Mouse (Mus musculus): Measurements from ENCODE around the gene Gtpbp3. TPM values are rescaled to one million over a fixed set of nuclear protein-coding genes. Genes with fewer than 3 reads are reported as not detected.

The Gtpbp3 gene
- polyA plus RNA-seq, 1 experiment from 2014 or later, result 6.2 TPM

- Histone ChIP-seq H3K4me1 (replicated peaks; ENCODE audit: control insufficient read depth, insufficient read depth, low read length) (peaks cover 26% of the 10 kb centered on the region), H3K9me3 (ENCODE audit: control insufficient read depth, low read length) (no peaks in the 10 kb centered on the region), H3K27ac (ENCODE audit: low read depth) (peak overlapping the region; percentile 57; the same call in 1 of the 2 replicates), H3K27me3 (replicated peaks; ENCODE audit: control insufficient read depth, insufficient read depth, low read length) (no peaks in the 10 kb centered on the region), H3K36me3 (ENCODE audit: control insufficient read depth, insufficient read depth, low read length) (peaks cover 20% of the 10 kb centered on the region), H3K9ac (ENCODE audit: low read length) (no peak overlapping the region), H3K4me2 (ENCODE audit: low read length) (no peak overlapping the region), H3K4me3 (ENCODE audit: low read depth, low read length) (no peak overlapping the region)
- no peak for DNase-seq (ENCODE audit: low spot score)
- no peak for ATAC-seq (replicated peaks; ENCODE audit: low FRiP score, low TSS enrichment, low read depth)
- 88% methylated on average over 1 of the region's 1 CpGs for WGBS
Observed at GRCm38 (mm10) chr8:71497077-71497645, 9.3 kb downstream of the Gtpbp3 start.

GRCm38 (mm10) chr8:71497881-71498501 is 10.1 kb downstream of the Gtpbp3 start:
- H3K27me3 ChIP-seq (replicated peaks; ENCODE audit: control insufficient read depth, insufficient read depth, low read length), result no peaks in the 10 kb centered on the region
- peak overlapping the region; percentile 43; the same call in 1 of the 2 replicates for H3K27ac ChIP-seq (ENCODE audit: low read depth)
- H3K9ac ChIP-seq (ENCODE audit: low read length), result 0 out of 2 replicates have a peak overlapping the region, but pooled peaks have one; percentile 29
- H3K4me1 ChIP-seq (replicated peaks; ENCODE audit: control insufficient read depth, insufficient read depth, low read length), result peaks cover 26% of the 10 kb centered on the region
- DNase-seq (ENCODE audit: low spot score), result no peak
- H3K9me3 ChIP-seq (ENCODE audit: control insufficient read depth, low read length), result no peaks in the 10 kb centered on the region
- ATAC-seq (replicated peaks; ENCODE audit: low FRiP score, low TSS enrichment, low read depth), result no peak
- H3K4me3 ChIP-seq (ENCODE audit: low read depth, low read length), result no peak overlapping the region
- peaks cover 12% of the 10 kb centered on the region for H3K36me3 ChIP-seq (ENCODE audit: control insufficient read depth, insufficient read depth, low read length)
- H3K4me2 ChIP-seq (ENCODE audit: low read length), result no peak overlapping the region
- 16% methylated on average over 15 of the region's 15 CpGs for WGBS

DNA sequence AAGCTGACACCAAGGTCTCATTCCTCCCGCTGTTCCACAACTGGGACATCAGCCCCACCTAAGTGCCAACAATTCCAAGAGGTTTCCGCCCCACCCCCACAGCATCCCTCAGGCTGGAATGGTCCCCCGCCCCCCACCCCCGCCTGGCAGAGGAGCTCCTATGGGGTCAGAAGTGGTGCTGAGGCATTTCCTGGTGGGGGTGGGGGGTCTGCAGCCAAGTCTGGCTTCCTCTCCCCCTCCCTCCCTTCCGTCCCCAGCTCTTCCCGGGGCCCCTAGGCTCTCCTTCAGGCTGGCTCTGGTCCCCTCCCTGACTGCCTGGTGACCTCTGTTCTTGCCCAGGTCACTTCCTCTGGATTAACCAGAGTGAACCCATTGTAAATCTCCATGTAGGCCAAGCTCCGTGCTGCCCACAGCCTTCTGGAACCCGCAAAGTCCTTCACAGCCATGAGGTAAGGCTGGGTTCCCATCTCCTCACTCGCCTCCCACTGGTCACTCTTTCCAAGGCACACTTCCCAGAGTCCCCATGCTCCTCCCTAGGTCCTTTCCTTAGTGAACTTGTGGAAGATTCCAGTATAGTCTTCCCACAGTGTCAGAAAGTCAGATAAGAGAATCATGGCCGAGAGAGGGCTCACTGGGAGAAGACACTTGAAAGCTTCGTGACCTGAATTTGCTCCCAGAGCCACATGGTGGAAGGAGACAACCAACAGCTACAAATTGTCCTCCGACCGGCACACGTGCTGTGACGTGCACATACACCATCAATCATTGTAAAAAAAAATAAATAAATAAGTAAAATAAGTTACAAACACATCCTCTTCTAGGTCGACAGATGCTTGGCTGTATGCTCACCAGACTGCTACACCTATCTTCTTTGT is 11.2 kb downstream of the Gtpbp3 start:
- H3K4me1 ChIP-seq (replicated peaks; ENCODE audit: control insufficient read depth, insufficient read depth, low read length), result peaks cover 26% of the 10 kb centered on the region
- WGBS, result 23% methylated on average over 16 of the region's 16 CpGs
- H3K9ac ChIP-seq (ENCODE audit: low read length), result no peak overlapping the region
- peaks cover 5% of the 10 kb centered on the region; the same call in 1 of the 2 replicates for H3K36me3 ChIP-seq (ENCODE audit: control insufficient read depth, insufficient read depth, low read length)
- H3K27me3 ChIP-seq (replicated peaks; ENCODE audit: control insufficient read depth, insufficient read depth, low read length), result no peaks in the 10 kb centered on the region
- no peaks in the 10 kb centered on the region for H3K9me3 ChIP-seq (ENCODE audit: control insufficient read depth, low read length)
- no peak for DNase-seq (ENCODE audit: low spot score)
- ATAC-seq (replicated peaks; ENCODE audit: low FRiP score, low TSS enrichment, low read depth), result no peak
- no peak overlapping the region for H3K4me2 ChIP-seq (ENCODE audit: low read length)
- H3K4me3 ChIP-seq (ENCODE audit: low read depth, low read length), result no peak overlapping the region
- H3K27ac ChIP-seq (ENCODE audit: low read depth), result 0 out of 2 replicates have a peak overlapping the region, but pooled peaks have one; percentile 1

DNA sequence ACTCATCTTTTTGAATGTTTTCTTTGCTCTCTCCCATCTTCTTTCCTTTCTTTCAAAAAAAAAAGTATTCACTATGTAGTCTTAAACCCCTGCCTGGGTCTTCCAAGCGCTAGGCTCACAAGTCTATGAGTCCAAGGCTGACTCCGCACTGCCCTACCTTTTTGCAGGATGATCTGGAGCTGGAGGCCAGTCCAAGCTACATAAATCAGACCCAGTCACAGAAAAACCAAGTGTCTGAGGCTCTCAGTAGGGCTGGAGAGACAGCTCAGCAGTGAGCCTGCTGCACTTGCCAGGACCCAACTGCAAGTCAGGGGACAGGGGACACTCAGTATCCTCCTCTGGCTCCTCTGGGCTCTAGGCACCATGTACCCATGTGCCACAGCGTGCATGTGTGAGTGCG is 16.4 kb downstream of the Gtpbp3 start:
- Histone ChIP-seq H3K4me1 (replicated peaks; ENCODE audit: control insufficient read depth, insufficient read depth, low read length) (no peaks in the 10 kb centered on the region), H3K4me3 (ENCODE audit: low read depth, low read length) (no peak overlapping the region), H3K9ac (ENCODE audit: low read length) (no peak overlapping the region), H3K36me3 (ENCODE audit: control insufficient read depth, insufficient read depth, low read length) (no peaks in the 10 kb centered on the region), H3K4me2 (ENCODE audit: low read length) (no peak overlapping the region), H3K9me3 (ENCODE audit: control insufficient read depth, low read length) (no peaks in the 10 kb centered on the region), H3K27me3 (replicated peaks; ENCODE audit: control insufficient read depth, insufficient read depth, low read length) (peaks cover 31% of the 10 kb centered on the region), H3K27ac (ENCODE audit: low read depth) (no peak overlapping the region)
- no peak for DNase-seq (ENCODE audit: low spot score)
- no peak for ATAC-seq (replicated peaks; ENCODE audit: low FRiP score, low TSS enrichment, low read depth)
- WGBS, result 81% methylated on average over 4 of the region's 4 CpGs

DNA sequence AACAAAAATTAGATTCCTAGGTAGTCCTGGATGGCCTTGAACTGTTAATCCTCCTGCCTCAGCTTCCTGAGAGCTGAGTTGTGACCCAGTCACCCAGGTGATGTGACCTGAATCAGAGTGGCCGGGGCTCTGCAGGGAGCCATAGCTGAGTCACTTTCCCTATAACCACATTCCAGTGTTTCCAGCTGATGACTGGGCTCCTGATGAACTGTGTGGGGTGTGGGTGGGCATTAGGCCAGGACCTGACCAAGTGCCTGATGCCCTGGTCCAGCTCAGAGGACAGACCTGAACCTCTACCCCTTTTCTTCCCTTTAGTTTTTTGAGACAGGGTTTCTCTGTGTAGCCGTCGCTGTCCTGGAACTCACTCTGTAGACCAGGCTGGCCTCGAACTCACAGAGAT is 17.4 kb downstream of the Gtpbp3 start:
- no peak overlapping the region for H3K4me2 ChIP-seq (ENCODE audit: low read length)
- no peak for ATAC-seq (replicated peaks; ENCODE audit: low FRiP score, low TSS enrichment, low read depth)
- no peak overlapping the region for H3K27ac ChIP-seq (ENCODE audit: low read depth)
- peaks cover 34% of the 10 kb centered on the region for H3K27me3 ChIP-seq (replicated peaks; ENCODE audit: control insufficient read depth, insufficient read depth, low read length)
- H3K4me1 ChIP-seq (replicated peaks; ENCODE audit: control insufficient read depth, insufficient read depth, low read length), result no peaks in the 10 kb centered on the region
- no peaks in the 10 kb centered on the region for H3K9me3 ChIP-seq (ENCODE audit: control insufficient read depth, low read length)
- no peak overlapping the region for H3K4me3 ChIP-seq (ENCODE audit: low read depth, low read length)
- DNase-seq (ENCODE audit: low spot score), result no peak
- no peaks in the 10 kb centered on the region for H3K36me3 ChIP-seq (ENCODE audit: control insufficient read depth, insufficient read depth, low read length)
- WGBS, result 90% methylated on average over 4 of the region's 4 CpGs
- H3K9ac ChIP-seq (ENCODE audit: low read length), result no peak overlapping the region

- no peak for ATAC-seq (replicated peaks; ENCODE audit: low FRiP score, low TSS enrichment, low read depth)
- H3K4me3 ChIP-seq (ENCODE audit: low read depth, low read length), result no peak overlapping the region
- H3K27ac ChIP-seq (ENCODE audit: low read depth), result no peak overlapping the region
- H3K27me3 ChIP-seq (replicated peaks; ENCODE audit: control insufficient read depth, insufficient read depth, low read length), result peaks cover 34% of the 10 kb centered on the region
- DNase-seq (ENCODE audit: low spot score), result no peak
- H3K9me3 ChIP-seq (ENCODE audit: control insufficient read depth, low read length), result no peaks in the 10 kb centered on the region
- no peak overlapping the region for H3K9ac ChIP-seq (ENCODE audit: low read length)
- 73% methylated on average over 4 of the region's 4 CpGs for WGBS
- H3K36me3 ChIP-seq (ENCODE audit: control insufficient read depth, insufficient read depth, low read length), result no peaks in the 10 kb centered on the region
- H3K4me2 ChIP-seq (ENCODE audit: low read length), result no peak overlapping the region
- no peaks in the 10 kb centered on the region for H3K4me1 ChIP-seq (replicated peaks; ENCODE audit: control insufficient read depth, insufficient read depth, low read length)
Observed at GRCm38 (mm10) chr8:71505979-71506378, 18.1 kb downstream of the Gtpbp3 start.

- Histone ChIP-seq H3K27me3 (replicated peaks; ENCODE audit: control insufficient read depth, insufficient read depth, low read length) (peaks cover 34% of the 10 kb centered on the region), H3K36me3 (ENCODE audit: control insufficient read depth, insufficient read depth, low read length) (no peaks in the 10 kb centered on the region), H3K27ac (ENCODE audit: low read depth) (no peak overlapping the region), H3K4me2 (ENCODE audit: low read length) (peak overlapping the region; percentile 71), H3K9me3 (ENCODE audit: control insufficient read depth, low read length) (no peaks in the 10 kb centered on the region), H3K4me1 (replicated peaks; ENCODE audit: control insufficient read depth, insufficient read depth, low read length) (no peaks in the 10 kb centered on the region), H3K9ac (ENCODE audit: low read length) (0 out of 2 replicates have a peak overlapping the region, but pooled peaks have one; percentile 27), H3K4me3 (ENCODE audit: low read depth, low read length) (peak overlapping the region; percentile 28)
- DNase-seq (ENCODE audit: low spot score) (peak; percentile 86), ATAC-seq (replicated peaks; ENCODE audit: low FRiP score, low TSS enrichment, low read depth) (peak; percentile 79)
- WGBS, result under 1% methylated on average over 57 of the region's 61 CpGs
Observed at GRCm38 (mm10) chr8:71507589-71508104, 19.7 kb downstream of the Gtpbp3 start.

GRCm38 (mm10) chr8:71509316-71509715 is 21.4 kb downstream of the Gtpbp3 start:
- DNase-seq (ENCODE audit: low spot score) (no peak), ATAC-seq (replicated peaks; ENCODE audit: low FRiP score, low TSS enrichment, low read depth) (no peak)
- Histone ChIP-seq H3K27me3 (replicated peaks; ENCODE audit: control insufficient read depth, insufficient read depth, low read length) (peaks cover 34% of the 10 kb centered on the region), H3K9me3 (ENCODE audit: control insufficient read depth, low read length) (no peaks in the 10 kb centered on the region), H3K4me1 (replicated peaks; ENCODE audit: control insufficient read depth, insufficient read depth, low read length) (no peaks in the 10 kb centered on the region), H3K9ac (ENCODE audit: low read length) (no peak overlapping the region), H3K4me3 (ENCODE audit: low read depth, low read length) (no peak overlapping the region), H3K36me3 (ENCODE audit: control insufficient read depth, insufficient read depth, low read length) (no peaks in the 10 kb centered on the region), H3K27ac (ENCODE audit: low read depth) (no peak overlapping the region), H3K4me2 (ENCODE audit: low read length) (no peak overlapping the region)
- 68% methylated on average over 2 of the region's 2 CpGs for WGBS
